Mouse (Mus musculus): ENCODE results near the gene Zrsr1.

DNA sequence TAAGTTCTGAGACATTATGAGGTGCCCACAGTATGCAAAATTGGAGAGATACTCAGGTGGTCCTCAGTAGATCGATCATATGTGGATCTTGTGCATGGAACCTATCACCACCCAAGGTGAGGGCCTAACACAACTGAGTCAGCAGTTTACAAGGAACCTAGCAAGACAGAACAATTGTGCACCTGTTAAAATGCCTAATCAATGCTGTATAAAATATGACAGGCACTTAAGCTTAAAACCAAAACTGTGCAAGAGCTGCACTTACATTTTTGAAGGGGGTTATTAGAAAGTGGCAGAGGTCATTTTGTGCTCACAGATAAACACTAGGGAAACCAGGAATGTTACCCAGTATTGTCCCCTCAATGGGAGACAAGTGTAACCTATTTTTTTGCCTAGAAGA is 33.5 kb downstream of the Zrsr1 start:
- TF ChIP-seq CTCF (IDR thresholded peaks at IDR 0.05; ENCODE audit: low read depth, low read length) = no peak
- TF ChIP-seq POLR2A (IDR thresholded peaks at IDR 0.05; ENCODE audit: borderline replicate concordance, low read depth, low read length) = no peak
